Mouse (Mus musculus) liver, embryonic 15.5 days (tissue): ENCODE results near the gene Ifit1. TPM values are rescaled to one million over a fixed set of nuclear protein-coding genes. Genes with fewer than 3 reads are reported as not detected.
A peak's percentile ranks its signal among the peaks of the same experiment; 100 is the strongest.

ENCODE experiments used
- ATAC-seq: fragments of 200-750 bp; cut with Nextera tagmentation; 2 replicates; pipeline ENCODE4 v1.8.0; 2017; ENCODE audit warnings: moderate number of reproducible peaks, mild to moderate bottlenecking, moderate library complexity; ENCODE audit not compliant: insufficient read depth
- H3K27ac ChIP-seq: fragments of 300-500 bp; sonication (generic); replicated peaks from 2 replicates; pipeline ENCODE4 v1.5.1; 2015; ENCODE audit warnings: mild to moderate bottlenecking, inconsistent platforms
- H3K27me3 ChIP-seq: fragments of 300-500 bp; sonication (generic); 2 replicates; pipeline ENCODE4 v1.6.1; 2015; ENCODE audit warnings: mild to moderate bottlenecking, inconsistent platforms
- H3K36me3 ChIP-seq: fragments of 300-500 bp; sonication (generic); replicated peaks from 2 replicates; pipeline ENCODE4 v1.6.1; 2015; ENCODE audit warnings: moderate library complexity, mild to moderate bottlenecking, inconsistent platforms
- H3K4me1 ChIP-seq: fragments of 300-500 bp; sonication (generic); replicated peaks from 2 replicates; pipeline ENCODE4 v1.6.1; 2015; ENCODE audit warnings: inconsistent platforms
- H3K4me2 ChIP-seq: fragments of 300-500 bp; sonication (generic); 2 replicates; pipeline ENCODE4 v1.6.1; 2015; ENCODE audit warnings: moderate library complexity, mild to moderate bottlenecking, inconsistent platforms
- H3K4me3 ChIP-seq: fragments of 300-500 bp; sonication (generic); replicated peaks from 2 replicates; pipeline ENCODE4 v1.5.1; 2015; ENCODE audit warnings: mild to moderate bottlenecking, inconsistent platforms
- H3K9ac ChIP-seq: fragments of 300-500 bp; sonication (generic); 2 replicates; pipeline ENCODE4 v1.6.1; 2015; ENCODE audit warnings: moderate library complexity, mild to moderate bottlenecking, inconsistent platforms
- H3K9me3 ChIP-seq: fragments of 300-500 bp; sonication (generic); replicated peaks from 2 replicates; pipeline ENCODE4 v1.6.1; 2016; ENCODE audit warnings: inconsistent platforms
- WGBS: fragments of 180-500 bp; shearing (Covaris S2); methylation state at CpG from one replicate; pipeline ENCODE4 v1.1.7; 2015; ENCODE audit warnings: mixed read lengths; ENCODE audit not compliant: insufficient replicate concordance; 5-methylcytosine and 5-hydroxymethylcytosine counted together
- polyA plus RNA-seq: library from polyadenylated mRNA; unstranded; fragments of >200 nt; fragmentation: Nextera tagmentation; extraction: Ambion mirVana; gene quantifications from 2 replicates; pipeline ENCODE4 v1.2.1, GENCODE M21; 2015

Ifit1 gene
- polyA plus RNA-seq, 1 experiment from 2014 or later, result 1.5 TPM

GRCm38 (mm10) chr19:34656511-34657298 lies 16.0 kb downstream of the Ifit1 start:
- 0 out of 2 replicates have a peak overlapping the region, but pooled peaks have one; percentile 6 for H3K4me3 ChIP-seq
- peak overlapping the region; percentile 48 for H3K4me2 ChIP-seq
- H3K9me3 ChIP-seq, result no peaks in the 10 kb centered on the region
- H3K4me1 ChIP-seq, result peaks cover 50% of the 10 kb centered on the region
- H3K27me3 ChIP-seq, result no peaks in the 10 kb centered on the region
- peak overlapping the region; percentile 19; the same call in 1 of the 2 replicates for H3K9ac ChIP-seq
- H3K27ac ChIP-seq, result peak overlapping the region; percentile 92
- ATAC-seq, result peak; percentile 99
- WGBS, result 4% methylated on average over 2 of the region's 2 CpGs
- no peaks in the 10 kb centered on the region for H3K36me3 ChIP-seq

GRCm38 (mm10) chr19:34662067-34662507 lies 21.4 kb downstream of the Ifit1 start:
- Histone ChIP-seq H3K27ac (no peak overlapping the region), H3K9ac (peak overlapping the region; percentile 22; the same call in 1 of the 2 replicates), H3K4me1 (peaks cover 28% of the 10 kb centered on the region), H3K9me3 (no peaks in the 10 kb centered on the region), H3K4me3 (peak overlapping the region; percentile 43), H3K36me3 (no peaks in the 10 kb centered on the region), H3K4me2 (peak overlapping the region; percentile 64), H3K27me3 (no peaks in the 10 kb centered on the region)
- ATAC-seq, result peak; percentile 85
- WGBS, result 14% methylated on average over 13 of the region's 13 CpGs

GRCm38 (mm10) chr19:34662740-34663139 lies 22.1 kb downstream of the Ifit1 start:
- Histone ChIP-seq H3K27ac (no peak overlapping the region), H3K4me3 (no peak overlapping the region), H3K4me1 (peaks cover 23% of the 10 kb centered on the region), H3K9ac (no peak overlapping the region), H3K27me3 (no peaks in the 10 kb centered on the region), H3K4me2 (peak overlapping the region; percentile 64), H3K36me3 (no peaks in the 10 kb centered on the region), H3K9me3 (no peaks in the 10 kb centered on the region)
- peak; percentile 75 for ATAC-seq
- WGBS, result 37% methylated on average over 5 of the region's 5 CpGs

- H3K4me1 ChIP-seq, result peaks cover 11% of the 10 kb centered on the region
- under 1% methylated on average over 5 of the region's 5 CpGs for WGBS
These were observed 25.5 kb downstream of the Ifit1 start for GRCm38 (mm10) chr19:34666127-34666526.

GRCm38 (mm10) chr19:34673476-34673875 lies 32.8 kb downstream of the Ifit1 start:
- Histone ChIP-seq H3K4me2 (no peak overlapping the region), H3K9ac (no peak overlapping the region), H3K4me1 (no peaks in the 10 kb centered on the region), H3K27me3 (no peaks in the 10 kb centered on the region), H3K9me3 (no peaks in the 10 kb centered on the region), H3K27ac (no peak overlapping the region), H3K36me3 (no peaks in the 10 kb centered on the region), H3K4me3 (no peak overlapping the region)
- ATAC-seq, result no peak
- 41% methylated on average over 7 of the region's 7 CpGs for WGBS

More at GRCm38 (mm10) chr19:34666127-34666526, 25.5 kb downstream of the Ifit1 start:
- ATAC-seq, result no peak
- Histone ChIP-seq H3K9me3 (no peaks in the 10 kb centered on the region), H3K27me3 (no peaks in the 10 kb centered on the region), H3K27ac (no peak overlapping the region), H3K4me2 (no peak overlapping the region), H3K9ac (no peak overlapping the region), H3K4me3 (no peak overlapping the region), H3K36me3 (no peaks in the 10 kb centered on the region)

- Histone ChIP-seq H3K4me1 (no peaks in the 10 kb centered on the region), H3K9ac (no peak overlapping the region), H3K27ac (no peak overlapping the region), H3K4me3 (no peak overlapping the region), H3K9me3 (no peaks in the 10 kb centered on the region), H3K27me3 (no peaks in the 10 kb centered on the region), H3K4me2 (no peak overlapping the region), H3K36me3 (no peaks in the 10 kb centered on the region)
- 39% methylated on average over 4 of the region's 4 CpGs for WGBS
- ATAC-seq, result no peak
These were observed 37.8 kb downstream of the Ifit1 start for GRCm38 (mm10) chr19:34678428-34678827.

- no peak overlapping the region for H3K27ac ChIP-seq
- H3K4me1 ChIP-seq, result no peaks in the 10 kb centered on the region
- no peak overlapping the region for H3K4me2 ChIP-seq
- H3K36me3 ChIP-seq, result no peaks in the 10 kb centered on the region
- ATAC-seq, result no peak
- H3K27me3 ChIP-seq, result no peaks in the 10 kb centered on the region
- no peak overlapping the region for H3K4me3 ChIP-seq
- 30% methylated on average over 1 of the region's 1 CpGs for WGBS
- H3K9me3 ChIP-seq, result no peaks in the 10 kb centered on the region
- no peak overlapping the region for H3K9ac ChIP-seq
These were observed 44.2 kb downstream of the Ifit1 start for GRCm38 (mm10) chr19:34684857-34685256.

GRCm38 (mm10) chr19:34685530-34685929 lies 44.9 kb downstream of the Ifit1 start:
- WGBS, result 86% methylated on average over 1 of the region's 1 CpGs

GRCm38 (mm10) chr19:34691402-34691801 lies 50.7 kb downstream of the Ifit1 start:
- no peak overlapping the region for H3K27ac ChIP-seq
- 65% methylated on average over 6 of the region's 6 CpGs for WGBS
- H3K4me3 ChIP-seq, result no peak overlapping the region
- H3K9me3 ChIP-seq, result no peaks in the 10 kb centered on the region
- H3K4me1 ChIP-seq, result no peaks in the 10 kb centered on the region
- no peak overlapping the region for H3K4me2 ChIP-seq
- H3K27me3 ChIP-seq, result no peaks in the 10 kb centered on the region
- H3K9ac ChIP-seq, result no peak overlapping the region
- ATAC-seq, result no peak
- no peaks in the 10 kb centered on the region for H3K36me3 ChIP-seq

More at GRCm38 (mm10) chr19:34685530-34685929, 44.9 kb downstream of the Ifit1 start:
- Histone ChIP-seq H3K9me3 (no peaks in the 10 kb centered on the region), H3K4me2 (no peak overlapping the region), H3K36me3 (no peaks in the 10 kb centered on the region), H3K4me1 (no peaks in the 10 kb centered on the region), H3K27me3 (no peaks in the 10 kb centered on the region), H3K4me3 (no peak overlapping the region), H3K9ac (no peak overlapping the region), H3K27ac (no peak overlapping the region)
- no peak for ATAC-seq

GRCm38 (mm10) chr19:34696352-34696986 lies 55.8 kb downstream of the Ifit1 start:
- no peak overlapping the region for H3K27ac ChIP-seq
- no peak overlapping the region for H3K9ac ChIP-seq
- no peak overlapping the region for H3K4me2 ChIP-seq
- H3K9me3 ChIP-seq, result no peaks in the 10 kb centered on the region
- ATAC-seq, result 0 out of 2 replicates have a peak, but pooled peaks have one; percentile 18
- H3K36me3 ChIP-seq, result no peaks in the 10 kb centered on the region
- no peaks in the 10 kb centered on the region for H3K27me3 ChIP-seq
- H3K4me3 ChIP-seq, result no peak overlapping the region
- WGBS, result 61% methylated on average over 8 of the region's 8 CpGs
- no peaks in the 10 kb centered on the region for H3K4me1 ChIP-seq

- H3K9me3 ChIP-seq, result no peaks in the 10 kb centered on the region
- no peak overlapping the region for H3K9ac ChIP-seq
- H3K4me2 ChIP-seq, result no peak overlapping the region
- no peaks in the 10 kb centered on the region for H3K4me1 ChIP-seq
- no peak overlapping the region for H3K4me3 ChIP-seq
- ATAC-seq, result no peak
- H3K36me3 ChIP-seq, result no peaks in the 10 kb centered on the region
- WGBS, result 46% methylated on average over 2 of the region's 2 CpGs
- no peak overlapping the region for H3K27ac ChIP-seq
- no peaks in the 10 kb centered on the region for H3K27me3 ChIP-seq
These were observed 56.8 kb downstream of the Ifit1 start for GRCm38 (mm10) chr19:34697461-34697860.
